Mouse (Mus musculus): Measurements from ENCODE around the gene Spsb1. TPM values are rescaled to one million over a fixed set of nuclear protein-coding genes. Genes with fewer than 3 reads are reported as not detected.

Gene Spsb1
- polyA plus RNA-seq, 1 experiment from 2014 or later, result 4.7 TPM

DNA sequence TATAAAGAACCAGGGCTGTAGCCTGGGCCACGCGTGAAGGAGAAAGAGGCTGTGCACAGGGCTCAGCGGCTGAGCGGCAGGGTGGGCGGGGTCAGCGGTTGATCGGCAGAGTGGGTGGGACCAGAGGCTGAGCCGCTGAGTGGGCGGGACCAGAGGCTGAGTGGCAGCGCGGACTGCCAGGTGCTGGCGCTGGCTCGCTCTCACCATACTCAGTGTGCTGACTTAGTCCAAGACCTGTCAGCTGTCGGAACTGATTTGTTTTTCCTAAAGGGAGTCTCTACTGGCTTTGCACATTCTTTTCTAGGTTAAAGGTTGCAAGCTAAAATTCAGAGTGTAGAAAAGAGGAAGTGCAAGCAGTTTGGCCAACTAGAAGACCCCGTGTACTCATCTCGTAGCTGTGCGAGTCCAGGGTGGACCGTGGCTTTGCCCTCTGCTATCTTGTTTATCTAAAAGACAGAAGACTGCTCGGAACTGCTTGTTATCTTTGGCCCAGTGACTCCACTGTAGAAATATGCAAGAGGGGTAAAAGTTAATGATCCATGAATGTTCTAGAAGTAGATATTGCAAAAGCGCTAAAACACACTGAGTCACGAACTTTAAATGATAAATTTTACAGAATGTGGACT, 34.2 kb upstream of the Spsb1 start:
- H3K4me2 ChIP-seq, result peak overlapping the region; percentile 70
- H3K27me3 ChIP-seq (ENCODE audit: control insufficient read depth, insufficient read depth, low read length), result no peaks in the 10 kb centered on the region
- H3K9ac ChIP-seq (ENCODE audit: low read depth, low read length), result no peak overlapping the region
- WGBS (ENCODE audit: insufficient replicate concordance), result 6% methylated on average over 21 of the region's 21 CpGs
- H3K9me3 ChIP-seq (replicated peaks; ENCODE audit: control insufficient read depth, low read length), result no peaks in the 10 kb centered on the region
- H3K27ac ChIP-seq (ENCODE audit: low read depth, low read length), result 0 out of 2 replicates have a peak overlapping the region, but pooled peaks have one; percentile 10
- peak overlapping the region; percentile 34 for H3K4me3 ChIP-seq (ENCODE audit: low read depth, low read length)
- no peaks in the 10 kb centered on the region for H3K36me3 ChIP-seq (ENCODE audit: control insufficient read depth, insufficient read depth, low read length)
- H3K4me1 ChIP-seq (ENCODE audit: control insufficient read depth, insufficient read depth, low read length), result peaks cover 24% of the 10 kb centered on the region
- ATAC-seq (replicated peaks; ENCODE audit: insufficient number of reproducible peaks, low FRiP score, low TSS enrichment), result peak; percentile 83

DNA sequence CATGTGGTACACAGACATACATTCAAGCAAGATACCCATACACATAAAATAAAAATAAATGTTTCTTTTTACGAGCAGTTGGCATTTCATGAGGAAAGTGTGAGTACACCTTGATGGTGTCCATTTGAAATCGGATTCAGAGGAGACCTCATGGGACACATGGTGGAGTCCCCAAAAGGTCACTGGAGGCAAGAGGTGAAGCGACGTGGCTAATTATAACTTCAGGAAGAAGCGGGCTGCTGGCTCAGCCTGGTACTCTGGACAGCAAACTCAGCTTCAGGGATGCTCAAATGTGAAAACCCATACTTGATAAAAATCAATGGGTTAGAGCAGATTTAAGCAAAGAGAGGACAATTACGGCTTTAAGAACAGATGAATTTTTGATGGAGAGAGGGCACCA, 33.5 kb upstream of the Spsb1 start:
- no peaks in the 10 kb centered on the region for H3K9me3 ChIP-seq (replicated peaks; ENCODE audit: control insufficient read depth, low read length)
- no peak for ATAC-seq (replicated peaks; ENCODE audit: insufficient number of reproducible peaks, low FRiP score, low TSS enrichment)
- H3K4me2 ChIP-seq, result peak overlapping the region; percentile 70
- no peak overlapping the region for H3K9ac ChIP-seq (ENCODE audit: low read depth, low read length)
- no peak overlapping the region for H3K27ac ChIP-seq (ENCODE audit: low read depth, low read length)
- H3K4me1 ChIP-seq (ENCODE audit: control insufficient read depth, insufficient read depth, low read length), result peaks cover 24% of the 10 kb centered on the region
- H3K36me3 ChIP-seq (ENCODE audit: control insufficient read depth, insufficient read depth, low read length), result no peaks in the 10 kb centered on the region
- H3K4me3 ChIP-seq (ENCODE audit: low read depth, low read length), result no peak overlapping the region
- WGBS (ENCODE audit: insufficient replicate concordance), result 67% methylated on average over 6 of the region's 6 CpGs
- no peaks in the 10 kb centered on the region for H3K27me3 ChIP-seq (ENCODE audit: control insufficient read depth, insufficient read depth, low read length)

DNA sequence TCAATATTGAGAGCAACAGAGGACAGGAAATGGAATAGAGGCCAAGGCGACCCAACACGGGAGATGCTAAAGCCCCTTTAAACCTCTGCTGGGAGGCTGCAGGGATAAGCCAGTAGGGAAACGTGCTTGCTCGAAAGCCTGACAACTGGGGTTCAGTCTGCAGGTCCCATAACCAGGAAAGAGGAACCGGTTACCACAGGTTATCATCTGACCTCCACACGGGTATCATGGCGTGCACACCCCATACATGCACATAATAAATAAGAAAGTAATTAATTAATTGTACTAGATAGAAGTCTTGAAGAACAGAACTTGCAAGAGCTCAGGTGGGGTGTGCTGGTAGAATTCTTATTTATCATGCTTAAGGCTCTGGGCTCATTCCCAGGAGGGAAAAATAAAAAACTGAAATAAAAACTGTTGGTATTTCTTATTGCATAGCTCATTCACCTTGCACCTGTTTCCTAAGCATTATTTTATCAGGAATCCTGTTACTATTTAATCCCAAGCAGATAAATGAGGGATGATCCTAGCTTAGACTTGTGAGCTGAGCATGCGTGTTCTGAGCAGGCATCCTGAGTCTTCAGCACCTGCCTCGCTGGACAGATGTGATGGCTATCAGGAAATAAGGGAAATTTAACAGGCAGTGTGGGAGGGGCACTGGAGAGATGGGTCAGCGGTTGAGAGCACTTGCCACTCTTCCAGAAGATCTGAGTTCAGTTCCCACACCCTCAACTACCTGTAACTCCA, 32.0 kb upstream of the Spsb1 start:
- no peaks in the 10 kb centered on the region for H3K27me3 ChIP-seq (ENCODE audit: control insufficient read depth, insufficient read depth, low read length)
- no peak overlapping the region for H3K4me3 ChIP-seq (ENCODE audit: low read depth, low read length)
- H3K36me3 ChIP-seq (ENCODE audit: control insufficient read depth, insufficient read depth, low read length), result no peaks in the 10 kb centered on the region
- ATAC-seq (replicated peaks; ENCODE audit: insufficient number of reproducible peaks, low FRiP score, low TSS enrichment), result no peak
- H3K27ac ChIP-seq (ENCODE audit: low read depth, low read length), result no peak overlapping the region
- H3K9me3 ChIP-seq (replicated peaks; ENCODE audit: control insufficient read depth, low read length), result no peaks in the 10 kb centered on the region
- H3K4me2 ChIP-seq, result no peak overlapping the region
- no peak overlapping the region for H3K9ac ChIP-seq (ENCODE audit: low read depth, low read length)
- 75% methylated on average over 10 of the region's 10 CpGs for WGBS (ENCODE audit: insufficient replicate concordance)
- H3K4me1 ChIP-seq (ENCODE audit: control insufficient read depth, insufficient read depth, low read length), result peaks cover 24% of the 10 kb centered on the region

DNA sequence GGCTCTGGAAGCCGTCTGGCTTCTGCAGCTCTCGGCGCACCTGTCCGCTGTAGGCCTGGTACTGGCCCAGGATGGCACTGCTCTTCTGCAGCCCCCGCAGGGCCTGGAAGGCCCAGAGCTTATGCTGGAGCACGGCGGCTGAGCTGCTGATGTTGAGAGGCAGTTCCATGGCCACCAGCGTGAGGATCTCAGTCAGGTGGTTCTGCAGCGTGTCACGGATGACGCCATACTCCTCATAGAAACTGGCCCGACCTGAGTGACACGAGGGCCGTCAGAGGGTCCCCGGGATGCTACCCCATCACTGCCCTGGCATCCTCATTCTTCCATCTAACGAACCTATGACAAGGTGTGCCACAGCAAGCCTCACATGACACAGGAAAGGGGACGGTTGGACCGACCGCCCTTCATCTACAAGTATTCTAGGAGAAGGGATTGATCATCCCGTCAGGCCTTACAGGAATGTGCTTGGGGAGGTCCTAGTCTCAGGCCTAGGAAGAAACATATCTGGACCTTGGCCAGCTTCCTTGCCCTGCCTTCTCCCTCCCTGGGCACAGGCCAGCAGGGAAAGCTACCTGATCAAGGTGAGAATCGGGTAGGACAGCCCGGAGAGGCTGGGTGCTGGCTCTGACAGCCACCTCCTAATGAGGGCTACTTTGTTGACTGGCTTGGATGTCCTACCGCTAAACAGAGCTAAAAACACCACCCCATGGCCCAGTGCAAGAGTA, 29.2 kb upstream of the Spsb1 start:
- Histone ChIP-seq H3K9ac (ENCODE audit: low read depth, low read length) (no peak overlapping the region), H3K9me3 (replicated peaks; ENCODE audit: control insufficient read depth, low read length) (no peaks in the 10 kb centered on the region), H3K27ac (ENCODE audit: low read depth, low read length) (no peak overlapping the region), H3K4me1 (ENCODE audit: control insufficient read depth, insufficient read depth, low read length) (peaks cover 13% of the 10 kb centered on the region), H3K4me2 (no peak overlapping the region), H3K36me3 (ENCODE audit: control insufficient read depth, insufficient read depth, low read length) (no peaks in the 10 kb centered on the region), H3K4me3 (ENCODE audit: low read depth, low read length) (no peak overlapping the region), H3K27me3 (ENCODE audit: control insufficient read depth, insufficient read depth, low read length) (no peaks in the 10 kb centered on the region)
- 85% methylated on average over 23 of the region's 23 CpGs for WGBS (ENCODE audit: insufficient replicate concordance)
- no peak for ATAC-seq (replicated peaks; ENCODE audit: insufficient number of reproducible peaks, low FRiP score, low TSS enrichment)

DNA sequence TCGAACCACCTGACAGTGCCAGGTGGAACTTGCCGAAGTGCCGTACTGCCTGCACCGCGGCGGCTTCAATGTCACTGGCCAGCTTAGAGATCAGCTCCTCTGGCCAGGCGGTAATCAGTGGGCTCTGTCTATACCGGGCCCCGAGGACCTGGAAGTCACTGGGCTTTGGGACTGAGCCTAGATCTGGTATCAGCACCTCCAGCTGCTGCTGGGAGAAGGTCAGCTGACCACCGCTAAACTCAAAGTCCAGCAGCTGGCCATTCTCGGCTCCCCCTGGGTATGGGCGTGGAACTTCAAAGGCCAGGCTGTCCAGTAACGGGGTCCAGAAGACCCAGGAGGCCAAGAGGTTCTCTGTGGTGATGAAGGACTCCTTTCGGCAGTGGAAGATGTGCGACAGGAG, 27.3 kb upstream of the Spsb1 start:
- Histone ChIP-seq H3K27ac (ENCODE audit: low read depth, low read length) (no peak overlapping the region), H3K36me3 (ENCODE audit: control insufficient read depth, insufficient read depth, low read length) (no peaks in the 10 kb centered on the region), H3K4me1 (ENCODE audit: control insufficient read depth, insufficient read depth, low read length) (peaks cover 14% of the 10 kb centered on the region), H3K4me3 (ENCODE audit: low read depth, low read length) (no peak overlapping the region), H3K27me3 (ENCODE audit: control insufficient read depth, insufficient read depth, low read length) (no peaks in the 10 kb centered on the region), H3K4me2 (no peak overlapping the region), H3K9me3 (replicated peaks; ENCODE audit: control insufficient read depth, low read length) (no peaks in the 10 kb centered on the region), H3K9ac (ENCODE audit: low read depth, low read length) (no peak overlapping the region)
- 75% methylated on average over 15 of the region's 15 CpGs for WGBS (ENCODE audit: insufficient replicate concordance)
- ATAC-seq (replicated peaks; ENCODE audit: insufficient number of reproducible peaks, low FRiP score, low TSS enrichment), result no peak

DNA sequence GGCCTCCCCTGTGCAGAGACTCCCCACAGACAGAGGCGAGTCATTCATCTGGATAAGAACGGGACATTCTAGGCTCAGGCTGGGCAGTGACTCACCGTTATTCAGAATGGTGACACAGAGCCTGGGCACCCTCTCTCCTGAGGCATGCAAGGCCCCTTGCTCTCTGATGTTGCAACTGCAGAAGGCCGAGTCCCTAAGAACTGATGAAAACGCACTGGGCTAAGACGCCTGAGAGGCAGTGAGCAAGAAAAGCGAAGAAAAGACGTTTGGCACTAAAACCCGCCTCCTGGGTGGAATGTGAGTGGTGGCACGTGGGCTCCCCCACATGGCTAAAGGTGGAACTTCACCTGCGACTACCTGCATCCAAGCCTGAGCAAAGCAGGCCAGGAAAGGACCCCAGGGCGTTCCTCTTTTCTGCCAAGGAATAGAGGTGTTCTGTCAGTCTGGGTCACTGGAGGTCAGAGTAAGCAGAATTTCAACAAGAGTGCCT, 25.0 kb upstream of the Spsb1 start:
- Histone ChIP-seq H3K27me3 (ENCODE audit: control insufficient read depth, insufficient read depth, low read length) (no peaks in the 10 kb centered on the region), H3K27ac (ENCODE audit: low read depth, low read length) (no peak overlapping the region), H3K9ac (ENCODE audit: low read depth, low read length) (peak overlapping the region; percentile 43; the same call in 1 of the 2 replicates), H3K4me3 (ENCODE audit: low read depth, low read length) (peak overlapping the region; percentile 22; the same call in 1 of the 2 replicates), H3K9me3 (replicated peaks; ENCODE audit: control insufficient read depth, low read length) (no peaks in the 10 kb centered on the region), H3K4me1 (ENCODE audit: control insufficient read depth, insufficient read depth, low read length) (peaks cover 19% of the 10 kb centered on the region), H3K4me2 (peak overlapping the region; percentile 71), H3K36me3 (ENCODE audit: control insufficient read depth, insufficient read depth, low read length) (no peaks in the 10 kb centered on the region)
- ATAC-seq (replicated peaks; ENCODE audit: insufficient number of reproducible peaks, low FRiP score, low TSS enrichment), result no peak; the same call in 1 of the 2 replicates
- WGBS (ENCODE audit: insufficient replicate concordance), result 4% methylated on average over 12 of the region's 12 CpGs

DNA sequence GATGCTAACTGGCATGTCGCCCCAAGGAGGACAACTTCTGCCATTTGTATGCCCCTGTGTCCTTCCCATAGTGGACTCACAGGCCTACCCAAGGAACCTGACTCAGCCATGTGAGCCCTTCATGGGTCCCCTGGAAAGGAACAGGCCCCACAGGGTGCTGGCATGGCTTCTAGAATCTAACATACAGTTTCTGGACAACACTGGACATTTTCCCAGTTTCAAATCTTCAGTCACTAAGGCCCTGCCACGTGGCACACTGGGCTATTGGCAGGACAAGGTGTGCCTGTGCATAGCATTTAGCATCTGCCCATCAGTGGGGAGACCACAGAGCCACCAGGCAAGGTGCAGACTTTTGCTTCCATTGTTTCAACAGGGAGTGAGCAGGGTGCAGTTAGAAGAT, 24.0 kb upstream of the Spsb1 start:
- Histone ChIP-seq H3K27ac (ENCODE audit: low read depth, low read length) (no peak overlapping the region), H3K27me3 (ENCODE audit: control insufficient read depth, insufficient read depth, low read length) (no peaks in the 10 kb centered on the region), H3K4me3 (ENCODE audit: low read depth, low read length) (no peak overlapping the region), H3K9ac (ENCODE audit: low read depth, low read length) (no peak overlapping the region), H3K9me3 (replicated peaks; ENCODE audit: control insufficient read depth, low read length) (no peaks in the 10 kb centered on the region), H3K36me3 (ENCODE audit: control insufficient read depth, insufficient read depth, low read length) (no peaks in the 10 kb centered on the region), H3K4me1 (ENCODE audit: control insufficient read depth, insufficient read depth, low read length) (peaks cover 19% of the 10 kb centered on the region), H3K4me2 (no peak overlapping the region)
- no peak for ATAC-seq (replicated peaks; ENCODE audit: insufficient number of reproducible peaks, low FRiP score, low TSS enrichment)
- 79% methylated on average over 2 of the region's 2 CpGs for WGBS (ENCODE audit: insufficient replicate concordance)

DNA sequence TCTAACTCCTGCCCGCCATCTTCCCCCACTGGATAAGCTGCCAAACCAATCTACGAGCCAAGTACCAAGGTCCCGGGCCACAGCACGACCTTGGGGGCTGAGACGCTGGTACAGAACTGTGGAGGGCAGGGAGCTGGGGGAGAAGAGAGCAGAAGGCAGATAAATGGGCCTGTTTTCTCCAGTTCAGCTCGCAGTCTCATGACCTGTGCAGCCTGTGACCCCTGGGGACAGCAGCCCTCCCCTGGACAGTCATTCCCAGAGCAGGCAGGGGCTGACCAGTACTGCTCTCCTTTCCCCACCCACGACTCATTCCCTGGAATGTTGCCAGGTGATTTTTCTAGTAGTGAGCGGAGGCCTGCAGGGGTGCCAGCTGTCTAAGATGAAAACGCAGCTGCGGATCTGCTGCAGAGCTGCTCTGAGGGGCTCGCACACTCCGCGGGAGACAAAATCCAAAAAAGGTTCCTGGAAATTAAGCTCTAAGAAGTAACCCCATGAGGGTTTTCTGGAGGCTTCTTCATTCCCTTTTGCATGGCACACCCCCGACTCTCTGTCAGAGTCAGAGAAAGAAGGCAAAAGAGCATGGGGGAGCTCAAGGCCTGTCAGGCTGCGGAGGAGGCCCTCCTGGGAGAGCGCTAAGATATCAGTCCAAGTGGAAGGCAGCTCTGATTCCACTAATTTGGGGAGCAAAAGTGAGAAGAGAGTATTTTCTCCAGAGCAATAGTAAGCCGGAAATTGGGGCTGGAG, 23.1 kb upstream of the Spsb1 start:
- no peaks in the 10 kb centered on the region for H3K9me3 ChIP-seq (replicated peaks; ENCODE audit: control insufficient read depth, low read length)
- H3K27me3 ChIP-seq (ENCODE audit: control insufficient read depth, insufficient read depth, low read length), result no peaks in the 10 kb centered on the region
- H3K4me3 ChIP-seq (ENCODE audit: low read depth, low read length), result no peak overlapping the region
- no peak overlapping the region for H3K9ac ChIP-seq (ENCODE audit: low read depth, low read length)
- H3K4me1 ChIP-seq (ENCODE audit: control insufficient read depth, insufficient read depth, low read length), result peaks cover 19% of the 10 kb centered on the region
- WGBS (ENCODE audit: insufficient replicate concordance), result 54% methylated on average over 17 of the region's 17 CpGs
- H3K36me3 ChIP-seq (ENCODE audit: control insufficient read depth, insufficient read depth, low read length), result no peaks in the 10 kb centered on the region
- ATAC-seq (replicated peaks; ENCODE audit: insufficient number of reproducible peaks, low FRiP score, low TSS enrichment), result no peak; the same call in 1 of the 2 replicates
- H3K27ac ChIP-seq (ENCODE audit: low read depth, low read length), result 0 out of 2 replicates have a peak overlapping the region, but pooled peaks have one; percentile 17
- peak overlapping the region; percentile 24 for H3K4me2 ChIP-seq

Measured in heart, embryonic 11.5 days (tissue).